Mouse (Mus musculus): ENCODE measurements around the gene Shbg. TPM values are rescaled to one million over a fixed set of nuclear protein-coding genes. Genes with fewer than 3 reads are reported as not detected.
"Not testable (repeated sequence)": the region's sequence is repeated elsewhere in the genome, so short reads cannot be mapped to it uniquely, and the experiment has no call there.

Shbg gene
- polyA plus RNA-seq, 1 experiment from 2014 or later: not detected

- Histone ChIP-seq H3K27ac (ENCODE audit: low read length) (no peak overlapping the region), H3K9me3 (ENCODE audit: control insufficient read depth, low read length) (no peaks in the 10 kb centered on the region), H3K4me2 (ENCODE audit: low read length) (no peak overlapping the region), H3K4me1 (replicated peaks; ENCODE audit: control insufficient read depth, insufficient read depth, low read length) (peaks cover 16% of the 10 kb centered on the region), H3K27me3 (replicated peaks; ENCODE audit: control insufficient read depth, insufficient read depth, low read length) (no peaks in the 10 kb centered on the region), H3K4me3 (replicated peaks; ENCODE audit: low read length) (no peak overlapping the region), H3K36me3 (ENCODE audit: control insufficient read depth, insufficient read depth) (no peaks in the 10 kb centered on the region), H3K9ac (replicated peaks; ENCODE audit: low read depth, low read length) (no peak overlapping the region)
- WGBS: 85% methylated on average over 7 of the region's 7 CpGs
- ATAC-seq: no peak
Observed at GRCm38 (mm10) chr11:69620394-69621081, 2.8 kb upstream of the Shbg start.

- H3K27me3 ChIP-seq (replicated peaks; ENCODE audit: control insufficient read depth, insufficient read depth, low read length): no peaks in the 10 kb centered on the region
- peaks cover 6% of the 10 kb centered on the region for H3K4me1 ChIP-seq (replicated peaks; ENCODE audit: control insufficient read depth, insufficient read depth, low read length)
- 46% methylated on average over 10 of the region's 10 CpGs for WGBS
- no peak overlapping the region for H3K4me3 ChIP-seq (replicated peaks; ENCODE audit: low read length)
- no peak for ATAC-seq
- no peak overlapping the region for H3K9ac ChIP-seq (replicated peaks; ENCODE audit: low read depth, low read length)
- no peak overlapping the region for H3K4me2 ChIP-seq (ENCODE audit: low read length)
- H3K9me3 ChIP-seq (ENCODE audit: control insufficient read depth, low read length): no peaks in the 10 kb centered on the region
- H3K36me3 ChIP-seq (ENCODE audit: control insufficient read depth, insufficient read depth): no peaks in the 10 kb centered on the region
- H3K27ac ChIP-seq (ENCODE audit: low read length): no peak overlapping the region
Observed at GRCm38 (mm10) chr11:69616781-69617180, 924 bp downstream of the Shbg start.

GRCm38 (mm10) chr11:69614257-69614588 is 3.5 kb downstream of the Shbg start:
- H3K4me2 ChIP-seq (ENCODE audit: low read length): not testable (repeated sequence)

GRCm38 (mm10) chr11:69613553-69614256 is 4.0 kb downstream of the Shbg start:
- no peaks in the 10 kb centered on the region for H3K9me3 ChIP-seq (ENCODE audit: control insufficient read depth, low read length)
- no peak overlapping the region for H3K27ac ChIP-seq (ENCODE audit: low read length)
- H3K4me3 ChIP-seq (replicated peaks; ENCODE audit: low read length): no peak overlapping the region
- ATAC-seq: peak; percentile 65; the same call in 1 of the 2 replicates
- no peak overlapping the region; the same call in 1 of the 2 replicates for H3K9ac ChIP-seq (replicated peaks; ENCODE audit: low read depth, low read length)
- peaks cover 4% of the 10 kb centered on the region; the same call in 1 of the 2 replicates for H3K4me1 ChIP-seq (replicated peaks; ENCODE audit: control insufficient read depth, insufficient read depth, low read length)
- H3K4me2 ChIP-seq (ENCODE audit: low read length): 0 out of 2 replicates have a peak overlapping the region, but pooled peaks have one; percentile 0
- H3K36me3 ChIP-seq (ENCODE audit: control insufficient read depth, insufficient read depth): no peaks in the 10 kb centered on the region
- H3K27me3 ChIP-seq (replicated peaks; ENCODE audit: control insufficient read depth, insufficient read depth, low read length): no peaks in the 10 kb centered on the region
- 8% methylated on average over 18 of the region's 19 CpGs for WGBS

More at GRCm38 (mm10) chr11:69614257-69614588, 3.5 kb downstream of the Shbg start:
- ATAC-seq; H3K36me3 ChIP-seq (ENCODE audit: control insufficient read depth, insufficient read depth); H3K27ac ChIP-seq (ENCODE audit: low read length); H3K4me1 ChIP-seq (replicated peaks; ENCODE audit: control insufficient read depth, insufficient read depth, low read length); H3K27me3 ChIP-seq (replicated peaks; ENCODE audit: control insufficient read depth, insufficient read depth, low read length); H3K9ac ChIP-seq (replicated peaks; ENCODE audit: low read depth, low read length); H3K9me3 ChIP-seq (ENCODE audit: control insufficient read depth, low read length); H3K4me3 ChIP-seq (replicated peaks; ENCODE audit: low read length): not testable (repeated sequence)
- 50% methylated on average over 11 of the region's 11 CpGs for WGBS

GRCm38 (mm10) chr11:69610899-69611298 is 6.8 kb downstream of the Shbg start:
- Histone ChIP-seq H3K4me1 (replicated peaks; ENCODE audit: control insufficient read depth, insufficient read depth, low read length) (peaks cover 9% of the 10 kb centered on the region; the same call in 1 of the 2 replicates), H3K27ac (ENCODE audit: low read length) (no peak overlapping the region), H3K9ac (replicated peaks; ENCODE audit: low read depth, low read length) (no peak overlapping the region), H3K27me3 (replicated peaks; ENCODE audit: control insufficient read depth, insufficient read depth, low read length) (no peaks in the 10 kb centered on the region), H3K4me3 (replicated peaks; ENCODE audit: low read length) (no peak overlapping the region), H3K36me3 (ENCODE audit: control insufficient read depth, insufficient read depth) (no peaks in the 10 kb centered on the region), H3K4me2 (ENCODE audit: low read length) (no peak overlapping the region), H3K9me3 (ENCODE audit: control insufficient read depth, low read length) (no peaks in the 10 kb centered on the region)
- 71% methylated on average over 4 of the region's 4 CpGs for WGBS
- ATAC-seq: no peak

GRCm38 (mm10) chr11:69609416-69609815 is 8.3 kb downstream of the Shbg start:
- H3K4me3 ChIP-seq (replicated peaks; ENCODE audit: low read length): no peak overlapping the region
- ATAC-seq: no peak
- 69% methylated on average over 7 of the region's 7 CpGs for WGBS

GRCm38 (mm10) chr11:69608525-69608924 is 9.2 kb downstream of the Shbg start:
- H3K4me1 ChIP-seq (replicated peaks; ENCODE audit: control insufficient read depth, insufficient read depth, low read length): peaks cover 17% of the 10 kb centered on the region
- no peak overlapping the region for H3K4me2 ChIP-seq (ENCODE audit: low read length)
- WGBS: 87% methylated on average over 3 of the region's 3 CpGs
- no peak overlapping the region for H3K4me3 ChIP-seq (replicated peaks; ENCODE audit: low read length)
- H3K9ac ChIP-seq (replicated peaks; ENCODE audit: low read depth, low read length): no peak overlapping the region
- ATAC-seq: no peak
- H3K27ac ChIP-seq (ENCODE audit: low read length): no peak overlapping the region
- no peaks in the 10 kb centered on the region for H3K36me3 ChIP-seq (ENCODE audit: control insufficient read depth, insufficient read depth)
- no peaks in the 10 kb centered on the region for H3K27me3 ChIP-seq (replicated peaks; ENCODE audit: control insufficient read depth, insufficient read depth, low read length)
- H3K9me3 ChIP-seq (ENCODE audit: control insufficient read depth, low read length): no peaks in the 10 kb centered on the region

More at GRCm38 (mm10) chr11:69609416-69609815, 8.3 kb downstream of the Shbg start:
- Histone ChIP-seq H3K9ac (replicated peaks; ENCODE audit: low read depth, low read length) (no peak overlapping the region), H3K27me3 (replicated peaks; ENCODE audit: control insufficient read depth, insufficient read depth, low read length) (no peaks in the 10 kb centered on the region), H3K4me1 (replicated peaks; ENCODE audit: control insufficient read depth, insufficient read depth, low read length) (peaks cover 14% of the 10 kb centered on the region), H3K9me3 (ENCODE audit: control insufficient read depth, low read length) (no peaks in the 10 kb centered on the region), H3K27ac (ENCODE audit: low read length) (no peak overlapping the region), H3K4me2 (ENCODE audit: low read length) (no peak overlapping the region), H3K36me3 (ENCODE audit: control insufficient read depth, insufficient read depth) (no peaks in the 10 kb centered on the region)

GRCm38 (mm10) chr11:69606832-69607231 is 10.9 kb downstream of the Shbg start:
- ATAC-seq: no peak
- WGBS: 99% methylated on average over 2 of the region's 2 CpGs
- Histone ChIP-seq H3K36me3 (ENCODE audit: control insufficient read depth, insufficient read depth) (peaks cover 3% of the 10 kb centered on the region; the same call in 1 of the 2 replicates), H3K27ac (ENCODE audit: low read length) (no peak overlapping the region), H3K27me3 (replicated peaks; ENCODE audit: control insufficient read depth, insufficient read depth, low read length) (no peaks in the 10 kb centered on the region), H3K4me3 (replicated peaks; ENCODE audit: low read length) (no peak overlapping the region), H3K9me3 (ENCODE audit: control insufficient read depth, low read length) (no peaks in the 10 kb centered on the region), H3K4me2 (ENCODE audit: low read length) (no peak overlapping the region), H3K4me1 (replicated peaks; ENCODE audit: control insufficient read depth, insufficient read depth, low read length) (peaks cover 17% of the 10 kb centered on the region), H3K9ac (replicated peaks; ENCODE audit: low read depth, low read length) (no peak overlapping the region)

- peak overlapping the region; percentile 28; the same call in 1 of the 2 replicates for H3K27ac ChIP-seq (ENCODE audit: low read length)
- ATAC-seq: no peak
- peaks cover 3% of the 10 kb centered on the region; the same call in 1 of the 2 replicates for H3K36me3 ChIP-seq (ENCODE audit: control insufficient read depth, insufficient read depth)
- WGBS: 59% methylated on average over 2 of the region's 2 CpGs
- H3K4me1 ChIP-seq (replicated peaks; ENCODE audit: control insufficient read depth, insufficient read depth, low read length): peaks cover 17% of the 10 kb centered on the region
- no peaks in the 10 kb centered on the region for H3K9me3 ChIP-seq (ENCODE audit: control insufficient read depth, low read length)
- peak overlapping the region; percentile 99 for H3K4me2 ChIP-seq (ENCODE audit: low read length)
- H3K27me3 ChIP-seq (replicated peaks; ENCODE audit: control insufficient read depth, insufficient read depth, low read length): no peaks in the 10 kb centered on the region
- 0 out of 2 replicates have a peak overlapping the region, but pooled peaks have one; percentile 22 for H3K9ac ChIP-seq (replicated peaks; ENCODE audit: low read depth, low read length)
- H3K4me3 ChIP-seq (replicated peaks; ENCODE audit: low read length): peak overlapping the region; percentile 80
Observed at GRCm38 (mm10) chr11:69606491-69606795, 11.3 kb downstream of the Shbg start.

Measured in forebrain, embryonic 16.5 days (tissue).